Mouse (Mus musculus) retina, postnatal 1 day (tissue): ENCODE data around the gene Nell1.

Experiments
- DNase-seq: peaks from one replicate; pipeline ENCODE4 v3.0.0-alpha.2; 2012

The Nell1 gene

GRCm38 (mm10) chr7:50053704-50054103, 79.0 kb downstream of the Nell1 start:
- DNase-seq, result no peak

- no peak for DNase-seq
These were observed 119.8 kb downstream of the Nell1 start for GRCm38 (mm10) chr7:50094461-50094860.

- DNase-seq, result no peak
These were observed 131.1 kb downstream of the Nell1 start for GRCm38 (mm10) chr7:50105612-50106321.

GRCm38 (mm10) chr7:50107261-50107660, 132.6 kb downstream of the Nell1 start:
- no peak for DNase-seq

- DNase-seq, result no peak
These were observed 143.7 kb downstream of the Nell1 start for GRCm38 (mm10) chr7:50118348-50118747.

- DNase-seq, result no peak
These were observed 163.0 kb downstream of the Nell1 start for GRCm38 (mm10) chr7:50137706-50138105.

GRCm38 (mm10) chr7:50149326-50149725, 174.7 kb downstream of the Nell1 start:
- DNase-seq, result peak; percentile 30

- peak; percentile 5 for DNase-seq
These were observed 176.2 kb downstream of the Nell1 start for GRCm38 (mm10) chr7:50150838-50151237.

- no peak for DNase-seq
These were observed 179.0 kb downstream of the Nell1 start for GRCm38 (mm10) chr7:50153618-50154017.

- DNase-seq, result no peak
These were observed 187.9 kb downstream of the Nell1 start for GRCm38 (mm10) chr7:50162602-50163001.

GRCm38 (mm10) chr7:50168778-50169177, 194.1 kb downstream of the Nell1 start:
- peak; percentile 7 for DNase-seq

GRCm38 (mm10) chr7:50186306-50186705, 211.6 kb downstream of the Nell1 start:
- no peak for DNase-seq

- no peak for DNase-seq
These were observed 219.3 kb downstream of the Nell1 start for GRCm38 (mm10) chr7:50193955-50194354.

GRCm38 (mm10) chr7:50195080-50195611, 220.5 kb downstream of the Nell1 start:
- no peak for DNase-seq

GRCm38 (mm10) chr7:50205268-50205667, 230.6 kb downstream of the Nell1 start:
- DNase-seq, result no peak

- DNase-seq, result peak; percentile 33
These were observed 236.1 kb downstream of the Nell1 start for GRCm38 (mm10) chr7:50210678-50211251.

GRCm38 (mm10) chr7:50221849-50222248, 247.2 kb downstream of the Nell1 start:
- no peak for DNase-seq

GRCm38 (mm10) chr7:50226621-50227020, 252.0 kb downstream of the Nell1 start:
- no peak for DNase-seq

GRCm38 (mm10) chr7:50228273-50228672, 253.6 kb downstream of the Nell1 start:
- DNase-seq, result no peak

- DNase-seq, result no peak
These were observed 266.5 kb downstream of the Nell1 start for GRCm38 (mm10) chr7:50241213-50241612.

GRCm38 (mm10) chr7:50241634-50242273, 267.1 kb downstream of the Nell1 start:
- no peak for DNase-seq

GRCm38 (mm10) chr7:50253166-50253565, 278.5 kb downstream of the Nell1 start:
- DNase-seq, result no peak

- DNase-seq, result no peak
These were observed 285.4 kb downstream of the Nell1 start for GRCm38 (mm10) chr7:50260016-50260415.

GRCm38 (mm10) chr7:50295508-50295907, 320.8 kb downstream of the Nell1 start:
- no peak for DNase-seq
